Mouse (Mus musculus) cerebellum, postnatal 10 days (tissue): ENCODE measurements at regions not wholly inside any gene's neighbourhood (a gene's known extent, or its start where the extent isn't known, plus 50 kb on each side); places are given as distances from the start of the nearest gene placed in this dataset.
A peak's percentile ranks its signal among the peaks of the same experiment; 100 is the strongest.

Experiments
- DNase-seq, 2 experiments: peaks; one replicate each; pipeline ENCODE4 v3.0.0; 2021; ENCODE audit warnings: mixed read lengths in 2 of 2

- no peak for DNase-seq
Observed at GRCm38 (mm10) chr3:61255643-61256042, 105.8 kb upstream of the Rap2b start.

- DNase-seq: peak; percentile 64 to 73
Observed at GRCm38 (mm10) chr3:61268453-61269335, 92.7 kb upstream of the Rap2b start.

- DNase-seq: no peak
Observed at GRCm38 (mm10) chr3:61285924-61286520, 75.4 kb upstream of the Rap2b start.

- DNase-seq: no peak
Observed at GRCm38 (mm10) chr3:61288195-61288594, 73.2 kb upstream of the Rap2b start.

GRCm38 (mm10) chr3:61294855-61295254 lies 66.6 kb upstream of the Rap2b start:
- no peak for DNase-seq

- no peak for DNase-seq
Observed at GRCm38 (mm10) chr3:61297290-61297689, 64.1 kb upstream of the Rap2b start.

GRCm38 (mm10) chr3:61302214-61302613 lies 59.2 kb upstream of the Rap2b start:
- no peak for DNase-seq

GRCm38 (mm10) chr3:61303485-61303884 lies 58.0 kb upstream of the Rap2b start:
- no peak for DNase-seq

- DNase-seq: no peak
Observed at GRCm38 (mm10) chr3:61306306-61306705, 55.1 kb upstream of the Rap2b start.

GRCm38 (mm10) chr3:61308764-61309163 lies 52.7 kb upstream of the Rap2b start:
- no peak for DNase-seq

GRCm38 (mm10) chr3:61309197-61309596 lies 52.2 kb upstream of the Rap2b start:
- DNase-seq: no peak
